Mouse (Mus musculus) megakaryocyte, embryonic 14.5 days (primary cell): ENCODE results near the gene Pdcd6.

Source experiments
- FLI1 ChIP-seq: IDR thresholded peaks from 2 replicates; pipeline ENCODE4 v1.6.1; 2012; ENCODE audit warnings: low read length, inconsistent platforms, mixed read lengths
- GATA1 ChIP-seq: IDR thresholded peaks from 3 replicates; pipeline ENCODE4 v1.6.1; 2012; ENCODE audit warnings: mixed read lengths, low read length, inconsistent platforms, borderline replicate concordance

DNA sequence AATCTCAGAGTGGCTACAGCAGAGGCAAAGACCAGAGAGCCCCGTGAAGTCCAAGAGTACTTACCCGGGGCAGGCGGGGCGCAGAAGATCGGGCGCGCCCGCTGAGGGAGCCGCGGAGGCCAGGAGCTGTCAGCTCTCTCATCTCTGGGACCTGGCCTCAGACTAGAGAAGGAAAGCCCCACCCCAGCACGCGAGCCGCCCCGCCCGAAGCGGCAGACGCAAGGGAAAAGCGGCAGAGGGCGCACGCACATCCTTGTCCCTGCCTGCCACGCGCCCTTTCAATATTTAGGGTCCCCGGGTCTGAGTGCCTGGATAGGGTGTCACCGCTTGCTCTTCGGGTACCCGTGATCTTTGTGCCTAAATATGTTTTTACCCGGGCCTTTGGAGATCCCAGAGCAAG lies 25.2 kb downstream of the Pdcd6 start, which contains the start of gene Ahrr:
- TF ChIP-seq GATA1 (no peak), FLI1 (no peak)
